Mouse (Mus musculus): ENCODE data around the gene Zfp975. TPM values are rescaled to one million over a fixed set of nuclear protein-coding genes. Genes with fewer than 3 reads are reported as not detected.
"Not testable (repeated sequence)": the region's sequence is repeated elsewhere in the genome, so short reads cannot be mapped to it uniquely, and the experiment has no call there.

Gene Zfp975
- total RNA-seq (2015) (6.2 and 7.1 TPM in 2 replicates), total RNA-seq (2017) (4.9 and 8.3 TPM in 2 replicates)

DNA sequence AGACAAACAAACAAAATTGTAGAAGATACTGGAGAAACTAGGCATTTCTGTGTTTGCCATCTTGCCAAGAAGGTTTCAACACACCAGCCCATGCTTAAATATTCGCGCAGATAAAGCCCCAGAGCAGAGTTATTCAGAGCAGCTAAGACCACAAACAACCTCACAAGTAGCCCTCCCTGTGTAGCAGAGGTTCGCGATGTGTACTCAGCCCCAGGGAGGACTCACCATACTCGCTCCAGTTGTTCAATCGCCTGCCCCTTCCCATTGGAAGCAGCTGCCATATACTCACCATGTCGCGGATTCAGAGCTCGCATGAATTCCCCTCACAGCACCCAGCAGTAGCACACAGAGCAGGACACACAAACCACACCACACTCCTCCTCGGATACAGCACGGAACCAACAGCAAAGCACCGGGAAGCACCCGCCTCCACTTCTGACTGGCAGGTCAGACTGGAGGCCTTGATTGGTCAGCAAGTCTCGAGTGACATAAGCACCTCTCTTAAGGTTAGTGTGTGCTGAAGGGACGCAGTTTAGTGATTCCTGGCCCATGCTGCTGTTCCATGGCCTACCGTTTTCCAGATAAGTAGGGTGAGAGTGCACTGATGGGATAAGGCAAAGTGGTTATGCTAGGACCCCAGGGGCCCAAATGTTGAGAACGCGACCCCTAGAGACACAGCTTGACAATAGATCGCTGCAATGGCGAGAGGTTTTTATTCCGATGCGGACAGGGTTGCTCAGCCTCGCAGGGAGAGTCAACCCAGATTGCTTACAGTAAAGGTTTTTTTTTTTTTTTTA lies at the start of gene Zfp975:
TSS of gene Zfp975 (minus strand) at position 381 of the 797 bp plus-strand sequence.
- peak; percentile 99 for ATAC-seq (replicated peaks; ENCODE audit: poor library complexity)

DNA sequence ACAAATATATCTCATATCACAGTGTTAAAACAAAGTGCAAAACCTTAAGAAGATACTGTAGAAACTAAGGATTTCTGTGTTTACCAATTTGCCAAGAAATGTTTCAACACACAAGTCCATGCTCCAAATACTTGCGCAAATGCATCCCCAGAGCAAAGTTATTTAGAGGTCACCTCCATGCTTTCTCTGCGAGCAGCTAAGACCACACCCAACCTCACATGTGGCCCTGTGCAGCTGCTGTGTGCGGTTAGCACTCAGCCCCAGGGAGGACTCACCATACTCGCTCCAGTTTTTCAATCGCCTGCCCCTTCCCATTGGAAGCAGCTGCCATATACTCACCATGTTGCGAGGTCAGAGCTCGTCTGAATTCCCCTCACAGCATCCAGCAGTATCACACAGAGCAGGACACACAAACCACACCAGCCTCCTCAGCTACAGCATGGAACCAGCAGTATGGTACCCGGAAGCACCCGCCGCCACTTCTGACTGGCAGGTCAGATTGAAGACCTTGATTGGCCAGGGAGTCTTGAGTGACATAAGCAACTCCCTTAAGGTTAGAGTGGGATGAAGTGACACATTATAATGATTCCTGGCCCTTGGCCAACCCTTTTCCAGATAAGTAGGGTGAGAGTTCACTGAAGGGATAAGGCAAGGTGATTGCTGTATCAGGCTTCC lies 46.1 kb upstream of the Zfp975 start:
- no peak for ATAC-seq (replicated peaks; ENCODE audit: poor library complexity)

DNA sequence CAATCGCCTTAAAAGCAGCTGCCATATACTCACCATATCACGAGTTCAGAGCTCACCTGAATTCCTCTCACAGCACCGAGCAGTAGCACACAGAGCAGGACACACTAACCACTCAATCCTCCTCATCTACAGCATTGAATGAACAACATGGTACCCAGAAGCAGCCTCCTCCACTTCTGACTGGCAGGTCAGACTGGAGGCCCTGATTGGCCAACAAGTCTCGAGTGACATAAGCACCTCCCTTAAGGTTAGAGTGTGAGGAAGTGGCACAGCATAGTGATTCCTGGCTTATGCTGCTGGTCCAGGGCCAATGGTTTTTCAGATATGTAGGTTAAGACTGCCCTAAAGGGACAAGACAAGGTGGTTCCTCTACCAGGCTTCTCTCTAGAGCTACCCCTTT lies 34.4 kb upstream of the Zfp975 start, which contains the start of gene Gm17067:
TSS of gene Gm17067 (minus strand) at position 101 of the 400 bp plus-strand sequence.
- not testable (repeated sequence) for ATAC-seq (replicated peaks; ENCODE audit: poor library complexity)

DNA sequence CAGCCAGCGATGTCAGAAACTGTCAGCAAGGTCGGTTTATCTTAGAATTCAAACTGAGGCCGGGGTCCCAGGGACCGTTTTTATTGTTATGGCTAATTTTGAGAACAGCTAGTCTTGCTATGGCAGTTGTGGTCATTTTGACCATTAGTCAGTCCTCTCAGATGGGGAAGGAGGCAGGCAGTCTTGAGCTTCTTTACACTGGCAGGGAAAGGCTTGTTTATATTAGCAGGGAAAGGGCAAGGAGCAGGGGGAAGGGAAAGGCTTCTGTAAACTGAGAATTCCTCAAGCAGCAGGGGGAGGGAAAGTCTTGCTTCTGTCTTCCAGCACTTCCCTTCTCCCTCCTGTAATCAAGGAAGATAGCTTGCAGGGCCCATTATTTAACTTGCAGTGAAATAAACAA lies 709 bp upstream of the Zfp975 start:
- not testable (repeated sequence) for ATAC-seq (replicated peaks; ENCODE audit: poor library complexity)

DNA sequence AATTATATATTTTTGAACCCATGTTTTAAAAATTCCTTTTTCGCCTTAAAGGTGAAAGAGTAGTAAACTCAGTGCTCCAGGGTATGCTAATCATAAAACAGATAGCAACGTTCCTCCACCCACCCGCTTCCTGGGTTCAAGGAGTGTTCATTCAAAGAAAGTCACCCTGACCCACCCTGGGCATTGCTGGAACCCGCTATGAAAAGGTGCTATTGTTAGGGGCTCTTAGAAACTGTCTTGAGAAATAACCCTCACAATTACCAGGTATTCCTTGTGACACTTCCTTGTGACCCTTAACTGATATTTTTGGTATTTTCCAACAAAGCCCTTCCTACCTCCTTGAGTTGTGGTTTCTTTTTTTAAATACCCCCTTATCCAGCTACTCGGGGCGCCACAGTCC lies 12.5 kb downstream of the Zfp975 start:
- not testable (repeated sequence) for ATAC-seq (replicated peaks; ENCODE audit: poor library complexity)

DNA sequence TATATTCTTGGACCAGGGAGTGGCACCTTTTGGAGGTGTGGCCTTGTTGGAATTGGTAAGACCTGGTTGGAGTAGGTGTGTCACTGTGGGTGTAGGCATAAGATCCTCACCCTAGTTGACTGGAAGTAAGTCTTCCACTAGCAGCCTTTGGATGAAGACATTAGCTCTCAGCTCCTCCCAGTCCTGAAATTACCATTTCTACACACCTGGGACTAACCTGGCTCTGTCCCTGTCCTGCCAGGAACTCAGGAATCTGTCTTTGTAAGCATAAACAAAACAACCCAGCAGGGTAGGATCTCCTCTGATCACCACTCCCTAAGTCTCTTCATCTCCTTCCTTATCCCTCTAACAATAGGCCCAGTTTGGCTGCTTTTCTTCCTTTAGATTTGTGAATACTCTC lies 12.9 kb downstream of the Zfp975 start:
- not testable (repeated sequence) for ATAC-seq (replicated peaks; ENCODE audit: poor library complexity)

DNA sequence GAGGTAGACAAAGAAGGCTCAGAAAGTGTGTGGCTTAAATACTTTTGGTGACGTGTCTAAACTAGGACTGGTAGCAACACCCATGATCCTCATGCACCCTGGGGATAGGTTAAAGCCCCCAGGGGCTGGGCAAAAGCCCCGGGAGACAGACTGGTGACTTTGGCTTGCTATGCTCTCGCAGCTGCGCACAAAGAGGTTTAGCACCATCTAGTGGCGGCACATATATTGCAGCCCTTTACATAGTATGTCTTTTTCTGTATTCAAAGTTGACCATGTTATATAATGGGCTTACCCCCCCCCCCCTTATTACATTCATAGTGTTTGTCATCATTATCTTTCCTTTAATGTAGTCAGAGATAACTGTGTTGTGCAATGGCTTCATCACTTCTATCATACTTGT lies 32.4 kb downstream of the Zfp975 start:
- not testable (repeated sequence) for ATAC-seq (replicated peaks; ENCODE audit: poor library complexity)

DNA sequence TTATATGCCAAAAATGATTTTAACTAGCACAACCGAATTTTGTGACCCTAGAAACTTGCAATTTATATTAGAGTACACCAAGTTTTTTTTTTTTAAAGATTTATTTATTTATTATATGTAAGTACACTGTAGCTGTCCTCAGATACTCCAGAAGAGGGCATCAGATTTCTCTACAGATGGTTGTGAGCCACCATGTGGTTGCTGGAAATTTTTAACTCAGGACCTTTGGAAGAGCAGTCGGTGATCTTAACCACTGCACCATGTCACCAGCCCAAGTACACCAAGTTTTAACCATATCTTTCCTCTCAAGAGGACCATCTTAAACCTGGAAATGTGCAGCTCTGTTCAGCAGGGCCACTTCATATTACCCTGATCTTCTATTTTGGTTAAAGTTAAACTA lies 37.3 kb downstream of the Zfp975 start:
- not testable (repeated sequence) for ATAC-seq (replicated peaks; ENCODE audit: poor library complexity)

DNA sequence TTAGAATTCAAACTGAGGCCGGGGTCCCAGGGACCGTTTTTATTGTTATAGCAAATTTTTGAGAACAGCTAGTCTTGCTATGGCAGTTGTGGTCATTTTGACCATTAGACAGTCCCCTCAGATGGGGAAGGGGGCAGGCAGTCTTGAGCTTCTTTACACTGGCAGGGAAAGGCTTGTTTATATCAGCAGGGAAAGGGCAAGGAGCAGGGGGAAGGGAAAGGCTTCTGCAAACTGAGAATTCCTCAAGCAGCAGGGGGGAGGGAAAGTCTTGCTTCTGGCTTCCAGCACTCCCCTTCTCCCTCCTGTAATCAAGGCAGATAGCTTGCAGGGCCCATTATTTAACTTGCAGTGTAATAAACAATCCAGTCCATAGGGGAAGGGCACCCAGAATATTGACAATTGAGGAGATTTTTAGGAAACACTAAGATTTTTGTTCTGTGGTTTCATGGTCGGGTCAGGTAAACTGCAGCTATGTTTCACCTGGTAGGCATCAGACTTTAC lies 49.4 kb downstream of the Zfp975 start:
- not testable (repeated sequence) for ATAC-seq (replicated peaks; ENCODE audit: poor library complexity)

DNA sequence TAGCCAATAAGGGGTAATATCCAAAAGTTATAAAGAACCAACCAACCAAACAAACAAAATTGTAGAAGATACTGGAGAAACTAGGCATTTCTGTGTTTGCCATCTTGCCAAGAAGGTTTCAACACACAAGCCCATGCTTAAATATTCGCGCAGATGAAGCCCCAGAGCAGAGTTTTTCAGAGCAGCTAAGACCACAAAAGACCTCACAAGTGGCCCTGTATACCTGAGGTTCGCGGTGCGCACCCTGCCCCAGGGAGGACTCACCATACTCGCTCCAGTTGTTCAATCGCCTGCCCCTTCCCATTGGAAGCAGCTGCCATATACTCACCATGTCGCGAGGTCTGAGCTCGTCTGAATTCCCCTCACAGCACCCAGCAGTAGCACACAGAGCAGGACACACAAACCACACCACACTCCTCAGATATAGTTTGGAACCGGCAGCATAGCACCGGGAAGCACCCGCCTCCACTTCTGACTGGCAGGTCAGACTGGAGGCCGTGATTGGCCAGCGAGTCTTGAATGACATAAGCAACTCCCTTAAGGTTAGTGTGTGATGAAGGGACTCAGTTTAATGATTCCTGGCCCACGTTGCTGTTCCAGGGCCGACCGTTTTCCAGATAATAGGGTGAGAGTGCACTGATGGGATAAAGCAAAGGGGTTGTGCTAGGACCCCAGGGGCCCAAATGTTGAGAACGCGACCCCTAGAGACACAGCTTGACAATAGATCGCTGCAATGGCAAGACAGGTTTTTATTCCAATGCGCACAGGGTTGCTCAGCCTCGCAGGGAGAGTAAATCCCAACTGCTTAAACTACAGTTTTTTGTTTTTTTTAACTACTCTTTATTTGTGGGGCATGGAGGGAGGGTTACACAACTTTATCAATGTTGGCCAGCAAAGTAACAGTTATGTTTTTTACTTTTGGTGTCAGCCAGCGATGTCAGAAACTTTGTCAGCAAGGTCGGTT lies 50.1 kb downstream of the Zfp975 start, which contains the start of gene Zfp976:
TSS of gene Zfp976 (minus strand) at position 437 of the 964 bp plus-strand sequence.
- peak; percentile 99 for ATAC-seq (replicated peaks; ENCODE audit: poor library complexity)

DNA sequence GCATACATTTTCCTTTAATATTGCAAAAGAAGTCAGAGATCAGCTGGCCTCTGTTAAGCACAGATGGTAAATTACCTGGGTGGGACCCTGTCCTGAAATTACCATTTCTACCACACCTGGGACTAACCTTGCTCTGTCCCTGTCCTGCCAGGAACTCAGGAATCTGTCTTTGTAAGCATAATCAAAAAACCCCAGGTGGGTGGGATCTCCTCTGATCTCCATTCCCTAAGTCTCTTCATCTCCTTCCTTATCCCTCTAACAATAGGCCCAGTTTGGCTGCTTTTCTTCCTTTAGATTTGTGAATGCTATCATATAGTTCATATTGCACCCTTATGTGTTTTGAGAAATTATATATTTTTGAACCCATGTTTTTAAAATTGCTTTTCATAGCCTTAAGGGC lies 61.5 kb downstream of the Zfp975 start:
- ATAC-seq (replicated peaks; ENCODE audit: poor library complexity): not testable (repeated sequence)

Other genes starting within 250 kb of the Zfp975 start
- not detected in 2 replicates for gene 4933421I07Rik, start 244.6 kb downstream of the Zfp975 start, total RNA-seq (2015)
- gene 4933421I07Rik, start 244.6 kb downstream of the Zfp975 start, total RNA-seq (2017): not detected in 2 replicates
- gene Zfp141, start 187.0 kb downstream of the Zfp975 start, total RNA-seq (2015): 52.1 and 53.6 TPM in 2 replicates
- gene Zfp141, start 187.0 kb downstream of the Zfp975 start, total RNA-seq (2017): 45.2 and 55.9 TPM in 2 replicates
- not detected in 2 replicates for gene Gm21028, start 114.2 kb downstream of the Zfp975 start, total RNA-seq (2015)
- not detected in 2 replicates for gene Gm21028, start 114.2 kb downstream of the Zfp975 start, total RNA-seq (2017)
- 0.42 and 0.91 TPM in 2 replicates for gene Zfp977, start 100.2 kb downstream of the Zfp975 start, total RNA-seq (2015)
- gene Zfp977, start 100.2 kb downstream of the Zfp975 start, total RNA-seq (2017): 0.04 and 0.44 TPM in 2 replicates
- 6.4 and 10.7 TPM in 2 replicates for gene Zfp976, start 50.2 kb downstream of the Zfp975 start, total RNA-seq (2015)
- gene Zfp976, start 50.2 kb downstream of the Zfp975 start, total RNA-seq (2017): 3.5 and 5.1 TPM in 2 replicates
- gene Gm17067, start 34.3 kb upstream of the Zfp975 start, total RNA-seq (2015): not detected in 2 replicates
- not detected in 2 replicates for gene Gm17067, start 34.3 kb upstream of the Zfp975 start, total RNA-seq (2017)
- gene Vmn2r62, start 100.8 kb upstream of the Zfp975 start, total RNA-seq (2015): not detected in 2 replicates
- not detected in 2 replicates for gene Vmn2r62, start 100.8 kb upstream of the Zfp975 start, total RNA-seq (2017)
- gene Gm2381, start 174.5 kb upstream of the Zfp975 start, total RNA-seq (2015): not detected in 2 replicates
- gene Gm2381, start 174.5 kb upstream of the Zfp975 start, total RNA-seq (2017): not detected in 2 replicates
- gene Vmn2r63, start 241.1 kb upstream of the Zfp975 start, total RNA-seq (2015): not detected in 2 replicates
- gene Vmn2r63, start 241.1 kb upstream of the Zfp975 start, total RNA-seq (2017): not detected in 2 replicates